Mouse (Mus musculus) cerebellum, postnatal 10 days (tissue): ENCODE results near the gene Nt5dc2.

Source experiments
- DNase-seq, 2 experiments: peaks; one replicate each; pipeline ENCODE4 v3.0.0; 2021; ENCODE audit warnings: mixed read lengths in 2 of 2

Nt5dc2 gene

GRCm38 (mm10) chr14:31169508-31169907 lies 38.7 kb downstream of the Nt5dc2 start:
- no peak for DNase-seq

DNA sequence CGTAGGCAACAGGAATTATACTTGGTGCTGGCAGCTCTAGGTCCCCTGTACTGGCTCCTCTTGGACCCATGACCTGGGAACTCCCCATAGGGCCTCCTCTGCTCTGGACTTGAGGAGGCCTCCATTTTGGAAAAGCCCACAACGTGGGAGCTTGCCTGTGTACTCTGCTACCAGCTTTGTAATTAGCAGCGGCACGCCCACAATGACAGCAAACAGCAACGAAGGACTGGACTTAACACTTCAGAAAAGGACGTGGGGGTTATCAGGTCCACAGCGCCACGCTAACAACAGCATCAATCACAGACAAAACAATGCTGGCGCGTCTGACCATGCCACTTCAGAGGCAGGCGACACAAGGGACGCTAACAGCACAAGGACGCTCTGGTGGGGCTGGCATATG lies 40.1 kb downstream of the Nt5dc2 start:
- DNase-seq, result no peak

DNA sequence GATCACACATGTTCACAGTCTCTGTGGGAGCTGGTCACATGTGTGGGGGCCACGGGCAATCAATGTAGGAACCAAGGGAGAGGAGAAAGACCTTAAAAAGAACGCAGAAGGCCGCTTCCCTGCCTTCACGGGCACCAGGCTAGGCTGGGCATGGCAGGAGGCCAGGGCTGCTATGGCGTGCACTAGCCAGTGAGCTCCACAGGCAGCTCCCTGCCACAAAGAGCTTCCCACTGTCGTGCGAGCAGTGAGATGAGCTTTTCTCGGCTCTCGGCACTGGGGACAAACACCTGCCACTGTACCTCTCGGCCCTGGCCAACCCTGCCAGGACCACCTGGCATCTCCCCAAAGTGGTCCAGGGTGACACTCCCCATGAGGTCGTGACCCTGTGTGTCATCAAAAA lies 40.5 kb downstream of the Nt5dc2 start:
- peak; percentile 84 to 86 for DNase-seq

GRCm38 (mm10) chr14:31171821-31172220 lies 41.0 kb downstream of the Nt5dc2 start:
- no peak for DNase-seq

- peak; percentile 60 to 66 for DNase-seq
Observed at GRCm38 (mm10) chr14:31172781-31173455, 42.1 kb downstream of the Nt5dc2 start.

DNA sequence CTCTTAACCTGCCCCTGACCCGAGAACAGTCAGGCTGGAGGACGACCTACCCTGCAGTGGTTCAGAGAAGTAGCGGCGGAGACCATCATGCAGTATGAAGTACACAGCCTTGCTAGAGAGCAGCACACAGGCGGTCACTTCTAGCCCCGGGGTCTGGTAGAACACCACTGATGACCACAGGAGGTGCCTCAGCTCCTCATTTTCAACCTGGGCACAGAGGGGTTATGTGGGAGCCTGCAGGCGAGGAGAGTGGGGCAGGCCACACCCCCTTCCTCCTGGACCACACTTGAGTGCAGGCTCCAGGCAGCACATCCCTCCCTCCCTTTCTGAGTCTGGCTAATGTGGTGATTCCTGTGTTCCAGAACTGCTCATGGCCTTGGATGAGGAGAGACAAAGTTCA lies 42.7 kb downstream of the Nt5dc2 start:
- no peak for DNase-seq

DNA sequence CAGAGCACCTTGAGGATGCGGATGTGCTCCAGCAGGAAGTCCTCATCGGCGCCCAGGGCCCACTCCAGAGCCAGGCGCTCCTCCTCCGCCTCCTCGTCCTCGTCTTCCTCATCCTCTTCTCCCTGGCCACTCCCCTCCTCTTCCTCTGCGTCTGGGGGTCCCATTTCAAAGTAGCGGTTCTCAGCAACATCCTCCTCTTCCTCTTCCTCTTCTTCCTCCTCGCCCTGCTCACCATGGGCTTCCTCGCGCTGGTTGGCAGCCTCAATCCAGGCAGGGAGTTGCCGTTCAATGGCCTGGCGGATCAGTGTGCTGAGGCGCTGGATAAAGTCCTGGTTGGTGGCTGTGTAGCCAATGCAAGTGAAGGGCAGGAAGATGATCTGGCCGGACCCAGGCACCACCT lies 46.4 kb downstream of the Nt5dc2 start:
- no peak for DNase-seq

GRCm38 (mm10) chr14:31177715-31178114 lies 46.9 kb downstream of the Nt5dc2 start:
- no peak for DNase-seq

DNA sequence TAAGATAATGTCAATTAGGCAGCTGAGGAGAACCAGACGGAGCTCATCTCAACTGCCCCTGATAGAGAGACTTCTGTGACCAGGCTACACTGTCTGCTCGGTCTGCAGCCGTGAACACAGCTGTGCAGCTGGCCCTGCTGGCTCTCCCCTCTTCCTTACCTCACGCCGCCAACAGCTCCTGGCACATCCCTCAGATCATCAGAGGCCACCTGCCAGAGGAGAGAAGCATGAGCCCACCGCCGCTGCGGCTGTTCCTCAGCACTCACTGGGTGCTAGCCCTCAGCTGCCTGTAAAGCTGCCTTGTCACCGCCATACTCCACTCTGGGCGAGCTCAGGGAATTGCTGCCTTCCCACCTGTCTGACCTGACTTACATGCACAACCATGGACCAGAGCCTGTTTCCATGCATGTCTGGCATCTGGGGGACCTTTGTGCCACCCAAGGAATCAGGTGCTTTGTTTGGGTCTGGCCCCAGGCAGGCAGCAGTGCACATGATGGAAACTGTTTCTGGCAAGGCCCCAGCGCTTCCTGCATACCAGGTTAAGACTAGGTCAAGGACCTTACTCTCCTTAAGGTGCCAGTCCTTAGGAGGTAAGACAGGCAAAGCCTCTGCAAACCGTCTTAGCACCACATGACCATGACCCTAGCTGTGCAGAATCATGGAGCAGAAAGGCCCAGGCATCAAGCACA lies 49.0 kb downstream of the Nt5dc2 start:
- peak; percentile 68 to 78 for DNase-seq

DNA sequence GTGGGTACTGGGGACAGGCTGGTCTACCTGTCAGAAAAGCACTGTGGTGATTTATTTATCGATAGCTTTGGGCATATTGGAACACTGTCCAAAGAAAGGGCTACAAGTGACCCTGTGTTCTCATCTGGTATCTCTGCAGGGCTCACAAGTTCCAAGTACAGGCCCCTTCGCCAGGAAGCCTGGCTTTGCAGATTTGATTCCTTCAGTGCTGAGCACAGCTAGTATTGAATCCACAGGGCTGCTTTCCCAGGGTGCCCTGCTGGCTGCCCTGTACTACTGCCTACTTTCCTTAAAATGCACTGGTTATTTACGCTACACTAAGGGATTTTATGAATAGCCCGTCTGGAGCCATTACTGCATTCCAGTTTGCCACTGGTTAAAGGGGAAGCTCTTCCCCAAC lies 50.7 kb downstream of the Nt5dc2 start:
- DNase-seq, result no peak

DNA sequence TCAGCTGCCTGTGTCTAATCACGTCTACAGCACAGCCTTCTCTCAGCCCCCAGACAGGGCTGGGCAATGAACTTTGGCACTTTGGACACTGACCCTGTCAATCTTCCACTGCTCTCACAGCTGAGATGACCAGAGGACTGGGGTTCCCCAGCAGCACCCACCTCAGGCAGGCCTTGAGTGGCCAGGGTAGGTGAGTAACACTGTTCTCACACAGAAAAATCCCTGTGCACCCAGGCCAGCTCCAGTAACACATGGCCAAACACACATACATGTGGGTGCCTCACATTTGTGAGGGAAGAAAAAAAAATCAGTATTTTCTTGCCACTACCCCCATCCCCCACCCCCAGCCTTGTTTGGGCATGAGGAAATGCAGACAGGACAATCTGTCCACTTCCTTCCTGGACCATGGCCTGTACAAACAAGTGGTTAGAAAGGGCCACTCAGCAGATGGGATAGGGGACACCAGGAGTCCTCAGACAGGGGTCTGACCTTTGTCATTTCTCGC lies 52.0 kb downstream of the Nt5dc2 start:
- DNase-seq, result no peak

DNA sequence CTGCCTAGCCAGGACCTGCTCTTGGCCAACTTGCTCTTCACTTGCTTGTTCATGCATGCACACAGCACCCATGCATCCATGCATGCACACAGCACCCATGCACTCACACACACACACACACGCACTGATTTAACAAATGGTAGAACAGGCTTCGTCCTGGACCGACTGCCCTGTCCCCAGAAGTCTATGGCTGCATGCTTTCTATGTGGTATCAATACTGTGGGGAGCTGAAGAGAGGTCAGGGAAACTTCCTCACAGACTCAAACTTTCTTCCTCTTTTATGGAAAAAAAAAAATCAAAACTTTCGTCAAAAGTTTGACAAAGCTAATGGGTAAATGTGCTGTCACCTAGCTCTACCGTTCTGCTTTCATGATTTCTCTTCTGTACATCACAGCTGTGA lies 52.7 kb downstream of the Nt5dc2 start:
- DNase-seq, result no peak

DNA sequence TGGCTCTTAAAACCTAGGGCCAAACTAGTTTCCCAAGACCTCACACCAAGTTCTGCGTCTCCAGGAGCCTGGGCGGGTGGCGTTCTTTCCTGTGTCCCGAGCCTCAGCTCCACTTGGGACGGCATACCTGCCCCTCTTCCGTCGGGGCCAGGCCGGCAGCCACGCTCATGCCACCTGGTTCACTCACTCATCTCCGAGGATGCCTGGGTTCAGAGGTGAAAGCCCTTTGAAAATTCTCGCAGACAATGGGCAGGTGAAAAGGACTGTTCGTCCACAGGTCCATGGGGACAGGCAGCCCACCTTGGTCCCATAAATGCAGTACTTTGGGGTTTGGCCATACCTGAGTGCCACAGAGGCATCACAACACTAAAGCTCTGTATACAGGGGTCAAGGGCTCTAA lies 53.3 kb downstream of the Nt5dc2 start:
- DNase-seq, result no peak

- peak in 1 of 2 experiments; percentile 46 for DNase-seq
Observed at GRCm38 (mm10) chr14:31186656-31187055, 55.8 kb downstream of the Nt5dc2 start.
